Mouse (Mus musculus): Measurements from ENCODE around the gene Adamts13. TPM values are rescaled to one million over a fixed set of nuclear protein-coding genes. Genes with fewer than 3 reads are reported as not detected.

Gene Adamts13
- polyA plus RNA-seq, 1 experiment from 2014 or later = not detected

- no peaks in the 10 kb centered on the region for H3K9me3 ChIP-seq
- peak overlapping the region; percentile 69; the same call in 1 of the 2 replicates for H3K27ac ChIP-seq
- no peak for DNase-seq (ENCODE audit: low spot score)
- no peaks in the 10 kb centered on the region for H3K36me3 ChIP-seq
- peak overlapping the region; percentile 52 for H3K4me3 ChIP-seq
- H3K27me3 ChIP-seq (ENCODE audit: insufficient read depth, poor library complexity, severe bottlenecking) = peaks cover 36% of the 10 kb centered on the region
- WGBS = 73% methylated on average over 10 of the region's 10 CpGs
- peaks cover 20% of the 10 kb centered on the region for H3K4me1 ChIP-seq (replicated peaks)
Observed at GRCm38 (mm10) chr2:27026857-27027617, 53.8 kb downstream of the Adamts13 start.

GRCm38 (mm10) chr2:27027618-27028436 is 54.6 kb downstream of the Adamts13 start, which contains the start of gene Slc2a6:
TSS of gene Slc2a6 (minus strand) at chr2:27027998.
- H3K27me3 ChIP-seq (ENCODE audit: insufficient read depth, poor library complexity, severe bottlenecking) = peaks cover 36% of the 10 kb centered on the region
- WGBS = 3% methylated on average over 38 of the region's 38 CpGs
- peak within 1 kb of the TSS; percentile 69 for H3K27ac ChIP-seq
- peak; percentile 87 for DNase-seq (ENCODE audit: low spot score)
- H3K36me3 ChIP-seq = no peaks in the 10 kb centered on the region
- peak within 1 kb of the TSS; percentile 52 for H3K4me3 ChIP-seq
- H3K4me1 ChIP-seq (replicated peaks) = peaks cover 20% of the 10 kb centered on the region
- H3K9me3 ChIP-seq = no peaks in the 10 kb centered on the region

GRCm38 (mm10) chr2:27028437-27029015 is 55.3 kb downstream of the Adamts13 start:
- 81% methylated on average over 4 of the region's 4 CpGs for WGBS
- H3K9me3 ChIP-seq = no peaks in the 10 kb centered on the region
- H3K4me1 ChIP-seq (replicated peaks) = peaks cover 20% of the 10 kb centered on the region
- no peak for DNase-seq (ENCODE audit: low spot score)
- no peaks in the 10 kb centered on the region for H3K36me3 ChIP-seq
- peaks cover 36% of the 10 kb centered on the region for H3K27me3 ChIP-seq (ENCODE audit: insufficient read depth, poor library complexity, severe bottlenecking)
- peak overlapping the region; percentile 52 for H3K4me3 ChIP-seq
- H3K27ac ChIP-seq = no peak overlapping the region

- H3K4me1 ChIP-seq (replicated peaks) = peaks cover 12% of the 10 kb centered on the region
- WGBS = 78% methylated on average over 2 of the region's 2 CpGs
Observed at GRCm38 (mm10) chr2:27032361-27032760, 59.1 kb downstream of the Adamts13 start.

GRCm38 (mm10) chr2:27036003-27036402 is 62.8 kb downstream of the Adamts13 start:
- no peaks in the 10 kb centered on the region for H3K9me3 ChIP-seq
- 75% methylated on average over 3 of the region's 3 CpGs for WGBS
- H3K4me3 ChIP-seq = no peak overlapping the region
- 0 out of 2 replicates have a peak, but pooled peaks cover 8% of the 10 kb centered on the region for H3K27me3 ChIP-seq (ENCODE audit: insufficient read depth, poor library complexity, severe bottlenecking)
- no peak for DNase-seq (ENCODE audit: low spot score)
- H3K36me3 ChIP-seq = no peaks in the 10 kb centered on the region
- peaks cover 9% of the 10 kb centered on the region; the same call in 1 of the 2 replicates for H3K4me1 ChIP-seq (replicated peaks)
- no peak overlapping the region for H3K27ac ChIP-seq

More at GRCm38 (mm10) chr2:27032361-27032760, 59.1 kb downstream of the Adamts13 start:
- Histone ChIP-seq H3K27me3 (ENCODE audit: insufficient read depth, poor library complexity, severe bottlenecking) (peaks cover 25% of the 10 kb centered on the region), H3K4me3 (no peak overlapping the region), H3K36me3 (no peaks in the 10 kb centered on the region), H3K9me3 (no peaks in the 10 kb centered on the region), H3K27ac (no peak overlapping the region)
- no peak for DNase-seq (ENCODE audit: low spot score)

GRCm38 (mm10) chr2:27037008-27037407 is 63.8 kb downstream of the Adamts13 start:
- Histone ChIP-seq H3K36me3 (no peaks in the 10 kb centered on the region), H3K27ac (no peak overlapping the region), H3K27me3 (ENCODE audit: insufficient read depth, poor library complexity, severe bottlenecking) (peaks cover 14% of the 10 kb centered on the region; the same call in 1 of the 2 replicates), H3K9me3 (no peaks in the 10 kb centered on the region), H3K4me3 (no peak overlapping the region), H3K4me1 (replicated peaks) (peaks cover 9% of the 10 kb centered on the region; the same call in 1 of the 2 replicates)
- WGBS = 67% methylated on average over 4 of the region's 4 CpGs
- DNase-seq (ENCODE audit: low spot score) = no peak

- Histone ChIP-seq H3K27ac (no peak overlapping the region), H3K9me3 (no peaks in the 10 kb centered on the region), H3K27me3 (ENCODE audit: insufficient read depth, poor library complexity, severe bottlenecking) (peaks cover 25% of the 10 kb centered on the region; the same call in 1 of the 2 replicates), H3K4me3 (no peak overlapping the region), H3K4me1 (replicated peaks) (peaks cover 9% of the 10 kb centered on the region; the same call in 1 of the 2 replicates), H3K36me3 (no peaks in the 10 kb centered on the region)
- 2% methylated on average over 3 of the region's 3 CpGs for WGBS
- DNase-seq (ENCODE audit: low spot score) = peak; percentile 69
Observed at GRCm38 (mm10) chr2:27038596-27038995, 65.4 kb downstream of the Adamts13 start.

GRCm38 (mm10) chr2:27039286-27039685 is 66.1 kb downstream of the Adamts13 start:
- no peak for DNase-seq (ENCODE audit: low spot score)
- Histone ChIP-seq H3K27ac (no peak overlapping the region), H3K4me1 (replicated peaks) (peaks cover 13% of the 10 kb centered on the region; the same call in 1 of the 2 replicates), H3K4me3 (no peak overlapping the region), H3K27me3 (ENCODE audit: insufficient read depth, poor library complexity, severe bottlenecking) (peaks cover 29% of the 10 kb centered on the region; the same call in 1 of the 2 replicates), H3K36me3 (no peaks in the 10 kb centered on the region), H3K9me3 (no peaks in the 10 kb centered on the region)
- WGBS = 4% methylated on average over 1 of the region's 1 CpGs

- no peak for DNase-seq (ENCODE audit: low spot score)
- no peaks in the 10 kb centered on the region for H3K9me3 ChIP-seq
- 69% methylated on average over 8 of the region's 8 CpGs for WGBS
Observed at GRCm38 (mm10) chr2:27042131-27042844, 69.1 kb downstream of the Adamts13 start.

GRCm38 (mm10) chr2:27043461-27043860 is 70.2 kb downstream of the Adamts13 start:
- Histone ChIP-seq H3K27me3 (ENCODE audit: insufficient read depth, poor library complexity, severe bottlenecking) (peaks cover 62% of the 10 kb centered on the region), H3K9me3 (no peaks in the 10 kb centered on the region), H3K4me3 (no peak overlapping the region), H3K4me1 (replicated peaks) (peaks cover 9% of the 10 kb centered on the region; the same call in 1 of the 2 replicates), H3K36me3 (no peaks in the 10 kb centered on the region), H3K27ac (no peak overlapping the region)
- 31% methylated on average over 3 of the region's 3 CpGs for WGBS
- DNase-seq (ENCODE audit: low spot score) = peak; percentile 84

More at GRCm38 (mm10) chr2:27042131-27042844, 69.1 kb downstream of the Adamts13 start:
- Histone ChIP-seq H3K27ac (no peak overlapping the region), H3K27me3 (ENCODE audit: insufficient read depth, poor library complexity, severe bottlenecking) (peaks cover 57% of the 10 kb centered on the region), H3K4me3 (no peak overlapping the region), H3K36me3 (no peaks in the 10 kb centered on the region), H3K4me1 (replicated peaks) (peaks cover 11% of the 10 kb centered on the region; the same call in 1 of the 2 replicates)

- peaks cover 64% of the 10 kb centered on the region for H3K27me3 ChIP-seq (ENCODE audit: insufficient read depth, poor library complexity, severe bottlenecking)
- DNase-seq (ENCODE audit: low spot score) = no peak
- H3K4me1 ChIP-seq (replicated peaks) = peaks cover 5% of the 10 kb centered on the region; the same call in 1 of the 2 replicates
- H3K4me3 ChIP-seq = no peak overlapping the region
- H3K9me3 ChIP-seq = no peaks in the 10 kb centered on the region
- H3K27ac ChIP-seq = 0 out of 2 replicates have a peak overlapping the region, but pooled peaks have one; percentile 8
- 66% methylated on average over 4 of the region's 4 CpGs for WGBS
- H3K36me3 ChIP-seq = no peaks in the 10 kb centered on the region
Observed at GRCm38 (mm10) chr2:27044166-27044565, 71.0 kb downstream of the Adamts13 start.

GRCm38 (mm10) chr2:27044641-27045040 is 71.4 kb downstream of the Adamts13 start:
- H3K36me3 ChIP-seq = no peaks in the 10 kb centered on the region
- peaks cover 59% of the 10 kb centered on the region for H3K27me3 ChIP-seq (ENCODE audit: insufficient read depth, poor library complexity, severe bottlenecking)
- no peak overlapping the region for H3K4me3 ChIP-seq
- H3K9me3 ChIP-seq = no peaks in the 10 kb centered on the region
- no peak for DNase-seq (ENCODE audit: low spot score)
- WGBS = 78% methylated on average over 3 of the region's 3 CpGs
- H3K27ac ChIP-seq = no peak overlapping the region
- peaks cover 8% of the 10 kb centered on the region for H3K4me1 ChIP-seq (replicated peaks)
